Mouse (Mus musculus) forebrain, postnatal 0 days (tissue): ENCODE results near the gene Gm21974. TPM values are rescaled to one million over a fixed set of nuclear protein-coding genes. Genes with fewer than 3 reads are reported as not detected.
"Not testable (repeated sequence)": the region's sequence is repeated elsewhere in the genome, so short reads cannot be mapped to it uniquely, and the experiment has no call there.

Source experiments
- ATAC-seq: fragments of 200-750 bp; cut with Nextera tagmentation; 2 replicates; pipeline ENCODE4 v1.8.0; 2017; ENCODE audit warnings: mild to moderate bottlenecking, moderate library complexity
- DNase-seq: peaks from one replicate; pipeline ENCODE4 v3.0.0-alpha.2; 2015
- H3K27ac ChIP-seq: fragments of 300-500 bp; sonication (generic); 2 replicates; pipeline ENCODE4 v1.5.1; 2014; ENCODE audit warnings: low read depth, mild to moderate bottlenecking, antibody characterized with exemption, low read length, moderate library complexity, mixed read lengths
- H3K27me3 ChIP-seq: fragments of 300-500 bp; sonication (generic); 2 replicates; pipeline ENCODE4 v1.6.1; 2014; ENCODE audit warnings: mild to moderate bottlenecking, low read length, mixed read lengths; ENCODE audit not compliant: insufficient read depth
- H3K36me3 ChIP-seq: fragments of 300-500 bp; sonication (generic); 2 replicates; pipeline ENCODE4 v1.6.1; 2014; ENCODE audit warnings: mild to moderate bottlenecking, moderate library complexity; ENCODE audit not compliant: insufficient read depth
- H3K4me1 ChIP-seq: fragments of 300-500 bp; sonication (generic); 2 replicates; pipeline ENCODE4 v1.6.1; 2014; ENCODE audit warnings: antibody characterized with exemption; ENCODE audit not compliant: insufficient read depth
- H3K4me2 ChIP-seq: fragments of 300-500 bp; sonication (generic); 2 replicates; pipeline ENCODE4 v1.6.1; 2014; ENCODE audit warnings: low read depth, mild to moderate bottlenecking, moderate library complexity
- H3K4me3 ChIP-seq: fragments of 300-500 bp; sonication (generic); 2 replicates; pipeline ENCODE4 v1.5.1; 2014; ENCODE audit warnings: low read depth, low read length, mixed read lengths
- H3K9ac ChIP-seq: fragments of 300-500 bp; sonication (generic); 2 replicates; pipeline ENCODE4 v1.6.1; 2014; ENCODE audit warnings: mild to moderate bottlenecking
- H3K9me3 ChIP-seq: fragments of 300-500 bp; sonication (generic); 2 replicates; pipeline ENCODE4 v1.6.1; 2016; ENCODE audit warnings: low read length
- CTCF ChIP-seq: sonication (generic); IDR thresholded peaks from 2 replicates; pipeline ENCODE4 v1.5.1; 2016; ENCODE audit warnings: antibody characterized with exemption, control low read depth, low read depth
- WGBS: fragments of 180-500 bp; shearing (Covaris S2); extraction: QIAGEN DNeasy Blood & Tissue Kit; methylation state at CpG from one replicate; pipeline ENCODE4 v1.1.7; 2014; 5-methylcytosine and 5-hydroxymethylcytosine counted together
- polyA plus RNA-seq: library from polyadenylated mRNA; unstranded; fragments of >200 nt; fragmentation: Nextera tagmentation; extraction: Ambion mirVana; gene quantifications from 2 replicates; pipeline ENCODE4 v1.2.1, GENCODE M21; 2015
- total RNA-seq: library from RNA; depleted of rRNA; stranded (reverse); fragments of >200 nt; gene quantifications from 2 replicates; pipeline ENCODE4 v1.2.3, GENCODE M21; 2014; rRNA removed

The Gm21974 gene
- total RNA-seq (not detected in 2 replicates), polyA plus RNA-seq (not detected in 2 replicates)

- Histone ChIP-seq H3K9ac (peak within 1 kb of the TSS; percentile 67), H3K36me3 (peaks cover 15% of the 10 kb centered on the region; the same call in 1 of the 2 replicates), H3K4me1 (peaks cover 6% of the 10 kb centered on the region; the same call in 1 of the 2 replicates), H3K9me3 (no peaks in the 10 kb centered on the region), H3K4me2 (peak within 1 kb of the TSS; percentile 71), H3K27ac (peak within 1 kb of the TSS; percentile 80), H3K4me3 (peak within 1 kb of the TSS; percentile 61), H3K27me3 (no peaks in the 10 kb centered on the region)
- under 1% methylated on average over 26 of the region's 26 CpGs for WGBS
- ATAC-seq (peak; percentile 99), DNase-seq (peak; percentile 95)
- peak; percentile 57 for TF ChIP-seq CTCF
Observed at GRCm38 (mm10) chr7:127895442-127895841, at the start of gene Gm21974, which contains the start of gene Vkorc1. TSS of gene Gm21974 (minus strand) at chr7:127895454. TSS of gene Vkorc1 (minus strand) at chr7:127895617.

- H3K4me2 ChIP-seq: no peak overlapping the region
- no peak overlapping the region for H3K9ac ChIP-seq
- peaks cover 8% of the 10 kb centered on the region for H3K27me3 ChIP-seq
- no peak for TF ChIP-seq CTCF
- no peaks in the 10 kb centered on the region for H3K36me3 ChIP-seq
- DNase-seq: no peak
- H3K27ac ChIP-seq: no peak overlapping the region
- H3K4me1 ChIP-seq: no peaks in the 10 kb centered on the region
- no peak for ATAC-seq
- 12% methylated on average over 23 of the region's 23 CpGs for WGBS
- no peaks in the 10 kb centered on the region for H3K9me3 ChIP-seq
- H3K4me3 ChIP-seq: no peak overlapping the region
Observed at GRCm38 (mm10) chr7:127944614-127945013, 49.4 kb upstream of the Gm21974 start.

- not testable (repeated sequence) for H3K27me3 ChIP-seq, H3K36me3 ChIP-seq, H3K4me3 ChIP-seq, H3K27ac ChIP-seq, H3K4me1 ChIP-seq, ATAC-seq, H3K4me2 ChIP-seq, DNase-seq, H3K9ac ChIP-seq, H3K9me3 ChIP-seq
- 59% methylated on average over 2 of the region's 2 CpGs for WGBS
Observed at GRCm38 (mm10) chr7:127942097-127942496, 46.8 kb upstream of the Gm21974 start.

GRCm38 (mm10) chr7:127936216-127936884, 41.1 kb upstream of the Gm21974 start:
- 55% methylated on average over 18 of the region's 18 CpGs for WGBS
- DNase-seq: no peak
- TF ChIP-seq CTCF: no peak
- Histone ChIP-seq H3K36me3 (no peaks in the 10 kb centered on the region), H3K4me1 (0 out of 2 replicates have a peak, but pooled peaks cover 3% of the 10 kb centered on the region), H3K4me3 (peak overlapping the region; percentile 77), H3K9ac (peak overlapping the region; percentile 93), H3K27me3 (no peaks in the 10 kb centered on the region), H3K27ac (peak overlapping the region; percentile 89), H3K9me3 (no peaks in the 10 kb centered on the region), H3K4me2 (peak overlapping the region; percentile 90)
- ATAC-seq: no peak

- H3K4me1 ChIP-seq: 0 out of 2 replicates have a peak, but pooled peaks cover 3% of the 10 kb centered on the region
- ATAC-seq: peak; percentile 66
Observed at GRCm38 (mm10) chr7:127935748-127936159, 40.5 kb upstream of the Gm21974 start.

GRCm38 (mm10) chr7:127935028-127935722, 39.9 kb upstream of the Gm21974 start:
- WGBS: 6% methylated on average over 31 of the region's 32 CpGs
- Histone ChIP-seq H3K4me1 (0 out of 2 replicates have a peak, but pooled peaks cover 3% of the 10 kb centered on the region), H3K4me2 (peak overlapping the region; percentile 90), H3K4me3 (peak overlapping the region; percentile 77), H3K9me3 (no peaks in the 10 kb centered on the region), H3K27ac (peak overlapping the region; percentile 89), H3K27me3 (no peaks in the 10 kb centered on the region), H3K36me3 (no peaks in the 10 kb centered on the region), H3K9ac (peak overlapping the region; percentile 93)
- peak; percentile 99 for TF ChIP-seq CTCF
- ATAC-seq: peak; percentile 98
- DNase-seq: peak; percentile 96

More at GRCm38 (mm10) chr7:127935748-127936159, 40.5 kb upstream of the Gm21974 start:
- Histone ChIP-seq H3K9me3 (no peaks in the 10 kb centered on the region), H3K4me3 (peak overlapping the region; percentile 77), H3K4me2 (peak overlapping the region; percentile 90), H3K9ac (peak overlapping the region; percentile 93), H3K27me3 (no peaks in the 10 kb centered on the region), H3K36me3 (no peaks in the 10 kb centered on the region), H3K27ac (peak overlapping the region; percentile 89)
- TF ChIP-seq CTCF: no peak
- no peak for DNase-seq
- under 1% methylated on average over 38 of the region's 38 CpGs for WGBS

GRCm38 (mm10) chr7:127934075-127934474, 38.8 kb upstream of the Gm21974 start:
- DNase-seq (no peak), ATAC-seq (no peak)
- WGBS: 87% methylated on average over 5 of the region's 5 CpGs
- 0 out of 2 replicates have a peak, but pooled peaks cover 3% of the 10 kb centered on the region for H3K4me1 ChIP-seq
- H3K9ac ChIP-seq: no peak overlapping the region
- no peaks in the 10 kb centered on the region for H3K36me3 ChIP-seq
- no peaks in the 10 kb centered on the region for H3K9me3 ChIP-seq
- H3K4me2 ChIP-seq: no peak overlapping the region
- no peak overlapping the region for H3K4me3 ChIP-seq
- no peak for TF ChIP-seq CTCF
- H3K27me3 ChIP-seq: peaks cover 4% of the 10 kb centered on the region; the same call in 1 of the 2 replicates
- no peak overlapping the region for H3K27ac ChIP-seq
